Mouse (Mus musculus): ENCODE data around the gene Cdh12.

Cdh12 gene

GRCm38 (mm10) chr15:21375460-21375859, 926.4 kb downstream of the Cdh12 start:
- DNase-seq (ENCODE audit: low spot score in 2 of 2), result no peak

- DNase-seq (ENCODE audit: low spot score in 2 of 2), result no peak
These were observed 926.8 kb downstream of the Cdh12 start for GRCm38 (mm10) chr15:21375871-21376270.

GRCm38 (mm10) chr15:21391442-21391841, 942.4 kb downstream of the Cdh12 start:
- DNase-seq (ENCODE audit: low spot score in 2 of 2), result peak in 1 of 2 experiments; percentile 25

DNA sequence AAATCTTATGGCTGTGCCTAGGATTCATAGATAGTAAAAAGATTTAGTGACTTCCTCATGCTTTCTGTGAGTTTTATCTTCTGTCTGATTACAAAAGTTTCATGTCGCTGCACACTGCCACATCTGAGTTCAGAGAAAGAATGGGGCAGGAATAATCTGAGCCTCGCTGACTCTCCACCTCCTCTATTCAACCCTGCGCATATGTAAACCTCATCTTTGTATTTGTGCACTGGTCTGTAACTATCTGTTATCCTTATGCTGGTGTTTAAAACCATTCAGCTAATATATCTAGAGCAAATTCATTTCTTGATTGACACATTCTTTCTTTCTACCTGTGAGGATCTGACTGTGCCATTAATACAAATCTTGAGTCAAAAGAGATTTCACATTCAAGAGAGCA, 944.0 kb downstream of the Cdh12 start:
- no peak for DNase-seq (ENCODE audit: low spot score in 2 of 2)

DNA sequence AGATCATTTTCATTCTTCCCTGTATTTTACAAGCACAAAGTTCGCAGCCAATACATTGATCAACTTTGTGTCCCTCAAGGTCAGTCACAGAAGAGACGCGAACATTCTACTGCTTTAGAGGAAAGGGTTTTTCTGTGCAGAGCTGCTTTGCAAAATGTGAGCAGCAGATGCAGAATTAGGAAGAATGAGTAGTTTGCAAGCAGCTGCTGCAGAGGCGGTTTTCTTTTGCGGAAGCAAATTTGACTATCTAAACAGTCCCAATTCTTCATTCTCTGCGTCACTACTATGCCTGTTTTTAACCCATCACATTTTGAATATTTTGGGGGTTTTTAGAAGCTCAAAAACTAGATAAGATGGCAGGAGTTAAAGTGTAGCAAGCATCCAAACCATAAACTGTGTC, 956.1 kb downstream of the Cdh12 start:
- DNase-seq (ENCODE audit: low spot score in 2 of 2), result no peak

GRCm38 (mm10) chr15:21407324-21408044, 958.4 kb downstream of the Cdh12 start:
- peak in 1 of 2 experiments; percentile 2 for DNase-seq (ENCODE audit: low spot score in 2 of 2)

GRCm38 (mm10) chr15:21437347-21437746, 988.3 kb downstream of the Cdh12 start:
- no peak for DNase-seq (ENCODE audit: low spot score in 2 of 2)

GRCm38 (mm10) chr15:21437924-21438323, 988.9 kb downstream of the Cdh12 start:
- DNase-seq (ENCODE audit: low spot score in 2 of 2), result no peak

- DNase-seq (ENCODE audit: low spot score in 2 of 2), result no peak
These were observed 1009.0 kb downstream of the Cdh12 start for GRCm38 (mm10) chr15:21458098-21458497.

DNA sequence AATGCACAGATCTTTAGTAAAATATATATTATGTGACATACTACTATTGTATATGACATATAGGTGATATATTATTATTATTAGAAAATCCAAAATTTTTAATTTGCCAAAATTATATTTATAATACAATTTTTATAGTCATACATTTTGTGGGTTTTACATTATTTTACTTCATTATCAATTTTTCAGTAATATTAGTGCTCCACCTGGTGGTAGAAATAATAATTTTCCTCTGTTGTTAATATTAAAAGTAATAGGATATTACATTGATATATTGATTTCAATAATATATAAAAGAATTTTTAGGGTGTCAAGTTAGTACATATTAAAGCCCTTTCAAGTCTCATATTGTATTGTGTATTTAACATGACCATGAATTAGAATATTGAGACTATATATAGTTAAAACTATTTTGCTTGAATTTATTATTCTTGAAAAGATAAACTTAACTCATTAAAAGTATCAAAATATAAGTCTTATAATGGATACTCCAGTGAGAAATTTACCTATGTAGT, 1070.3 kb downstream of the Cdh12 start:
- DNase-seq (ENCODE audit: low spot score in 2 of 2), result no peak

DNA sequence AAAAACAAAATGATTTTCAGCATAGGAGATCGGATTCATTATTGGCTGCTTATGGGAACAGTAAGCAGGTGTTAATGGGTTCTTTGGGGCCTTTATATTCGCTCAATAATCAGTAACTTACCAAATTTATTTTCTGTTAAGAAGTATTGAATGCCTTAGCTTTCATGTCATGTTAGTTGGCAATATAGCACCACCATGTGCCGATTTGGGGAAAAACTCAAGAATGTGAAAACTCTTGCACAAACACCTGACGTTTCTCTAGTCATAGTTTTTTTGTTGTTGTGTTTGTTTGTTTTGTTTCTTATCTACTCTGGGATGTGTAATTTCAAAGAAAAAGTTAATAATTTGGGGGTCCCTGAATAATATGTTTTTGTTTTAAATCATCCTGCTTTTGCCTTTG, 1081.7 kb downstream of the Cdh12 start:
- DNase-seq (ENCODE audit: low spot score in 2 of 2), result no peak

DNA sequence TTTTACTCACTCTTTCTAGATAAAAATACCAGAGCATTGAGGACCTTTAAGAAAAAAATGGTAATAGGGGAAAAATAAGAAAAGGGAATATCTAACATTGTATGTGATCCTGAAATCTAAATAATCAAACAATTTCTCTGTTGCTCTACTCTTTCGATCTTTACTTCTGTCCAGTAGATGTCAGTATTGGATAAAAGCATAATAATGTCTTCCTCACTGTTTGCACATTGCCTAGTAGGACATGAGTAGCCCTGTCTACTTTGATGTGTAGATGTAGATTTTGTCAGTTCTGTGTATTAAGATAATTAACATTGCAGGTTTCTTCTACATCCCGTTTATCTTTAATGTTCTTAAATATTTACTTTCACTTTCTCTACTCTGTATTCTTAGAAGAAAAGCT, 1087.8 kb downstream of the Cdh12 start:
- no peak for DNase-seq (ENCODE audit: low spot score in 2 of 2)

- no peak for DNase-seq (ENCODE audit: low spot score in 2 of 2)
These were observed 1095.7 kb downstream of the Cdh12 start for GRCm38 (mm10) chr15:21544786-21545185.

- no peak for DNase-seq (ENCODE audit: low spot score in 2 of 2)
These were observed 1106.9 kb downstream of the Cdh12 start for GRCm38 (mm10) chr15:21555981-21556380.

- DNase-seq (ENCODE audit: low spot score in 2 of 2), result no peak
These were observed 1117.4 kb downstream of the Cdh12 start for GRCm38 (mm10) chr15:21566314-21567051.

DNA sequence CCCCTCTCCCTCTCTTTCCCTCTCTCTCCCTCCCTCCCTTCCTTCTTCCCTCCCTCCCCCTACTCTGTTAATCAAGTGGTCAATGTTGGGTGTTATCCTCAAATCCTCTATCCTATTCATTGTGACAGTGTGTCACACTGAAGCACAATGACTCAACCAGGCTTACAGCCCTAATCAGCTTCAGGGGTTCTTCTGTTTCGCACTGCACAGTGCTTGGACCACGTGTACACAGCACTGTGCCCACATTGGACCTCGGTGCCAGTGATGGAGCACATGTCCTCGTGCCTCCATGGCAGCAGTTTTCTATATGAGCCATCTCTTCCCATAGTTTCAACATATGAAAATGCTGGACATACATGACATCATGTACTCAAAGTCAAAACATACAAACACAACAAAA, 1155.4 kb downstream of the Cdh12 start:
- DNase-seq (ENCODE audit: low spot score in 2 of 2), result no peak
